Mouse (Mus musculus) hindbrain, embryonic 11.5 days (tissue): Measurements from ENCODE around the gene Nin. TPM values are rescaled to one million over a fixed set of nuclear protein-coding genes. Genes with fewer than 3 reads are reported as not detected.

Experiments used
- ATAC-seq: fragments of 200-750 bp; cut with Nextera tagmentation; 2 replicates; pipeline ENCODE4 v1.8.0; 2017; ENCODE audit warnings: mild to moderate bottlenecking, moderate TSS enrichment, moderate library complexity; ENCODE audit not compliant: low FRiP score
- DNase-seq: peaks from one replicate; pipeline ENCODE4 v3.0.0-alpha.2; 2015; ENCODE audit warnings: low spot score
- H3K27ac ChIP-seq: fragments of 300-500 bp; sonication (generic); 2 replicates; pipeline ENCODE4 v1.5.1; 2014; ENCODE audit warnings: mild to moderate bottlenecking, low read depth, low read length
- H3K27me3 ChIP-seq: fragments of 300-500 bp; sonication (generic); 2 replicates; pipeline ENCODE4 v1.6.1; 2014; ENCODE audit warnings: mild to moderate bottlenecking, low read length, moderate library complexity, mixed read lengths; ENCODE audit not compliant: control insufficient read depth, insufficient read depth
- H3K36me3 ChIP-seq: fragments of 300-500 bp; sonication (generic); 2 replicates; pipeline ENCODE4 v1.6.1; 2014; ENCODE audit warnings: mild to moderate bottlenecking, low read length, moderate library complexity, mixed read lengths; ENCODE audit not compliant: control insufficient read depth, insufficient read depth
- H3K4me1 ChIP-seq: fragments of 300-500 bp; sonication (generic); replicated peaks from 2 replicates; pipeline ENCODE4 v1.6.1; 2014; ENCODE audit warnings: low read length, mixed read lengths; ENCODE audit not compliant: control insufficient read depth, insufficient read depth
- H3K4me2 ChIP-seq: fragments of 300-500 bp; sonication (generic); replicated peaks from 2 replicates; pipeline ENCODE4 v1.6.1; 2014; ENCODE audit warnings: mild to moderate bottlenecking, low read depth, low read length
- H3K4me3 ChIP-seq: fragments of 300-500 bp; sonication (generic); 2 replicates; pipeline ENCODE4 v1.5.1; 2014; ENCODE audit warnings: low read depth, low read length
- H3K9ac ChIP-seq: fragments of 300-500 bp; sonication (generic); 2 replicates; pipeline ENCODE4 v1.6.1; 2014; ENCODE audit warnings: low read depth, low read length
- H3K9me3 ChIP-seq: fragments of 300-500 bp; sonication (generic); 2 replicates; pipeline ENCODE4 v1.6.1; 2016; ENCODE audit warnings: low read length; ENCODE audit not compliant: control insufficient read depth
- WGBS: fragments of 180-500 bp; shearing (Covaris S2); extraction: QIAGEN DNeasy Blood & Tissue Kit; methylation state at CpG from one replicate; pipeline ENCODE4 v1.1.7; 2014; 5-methylcytosine and 5-hydroxymethylcytosine counted together
- polyA plus RNA-seq: library from polyadenylated mRNA; unstranded; fragments of >200 nt; fragmentation: Nextera tagmentation; extraction: Ambion mirVana; gene quantifications from 2 replicates; pipeline ENCODE4 v1.2.1, GENCODE M21; 2014

Gene Nin
- polyA plus RNA-seq, 1 experiment from 2014 or later = 14.9 TPM

DNA sequence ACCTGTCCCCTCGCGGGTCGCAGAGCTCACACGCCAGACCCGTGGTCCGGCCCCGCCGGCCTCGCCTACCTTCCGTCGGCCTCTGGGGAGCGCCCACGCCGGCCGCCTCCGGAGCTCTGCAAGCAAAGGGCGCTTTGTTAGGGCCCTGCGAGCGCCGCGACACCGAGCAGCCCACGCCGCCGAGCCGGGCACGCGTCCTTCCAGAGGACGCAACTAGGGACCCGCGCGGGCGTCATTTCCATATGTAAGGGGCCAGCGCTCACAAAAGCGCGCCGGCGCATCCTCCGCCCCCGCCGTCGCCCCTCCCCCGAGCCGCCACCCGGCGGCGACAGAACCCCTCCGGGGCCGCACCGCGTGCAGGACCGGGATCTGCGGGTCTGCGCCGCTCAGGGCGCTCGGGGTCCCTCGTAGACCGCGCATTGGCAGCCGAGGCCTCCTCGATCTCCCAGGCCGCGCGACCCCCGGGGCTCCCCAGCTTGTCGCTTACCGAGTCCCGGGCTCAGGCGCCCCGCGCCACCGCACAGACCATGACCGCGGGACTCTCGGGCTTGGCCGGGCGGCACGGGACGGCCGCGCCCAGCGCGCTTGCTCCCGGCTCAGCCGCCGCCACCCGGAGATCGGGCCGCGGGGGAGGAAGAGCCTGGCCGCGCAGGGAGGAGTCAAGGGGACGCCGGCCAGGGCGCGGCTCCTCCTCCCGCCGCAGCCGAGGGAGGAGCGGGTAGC is 2.0 kb downstream of the Nin start:
- peak overlapping the region; percentile 76 for H3K4me3 ChIP-seq
- DNase-seq (peak; percentile 85), ATAC-seq (peak; percentile 89)
- peak overlapping the region; percentile 82 for H3K4me2 ChIP-seq
- H3K9ac ChIP-seq = peak overlapping the region; percentile 87
- under 1% methylated on average over 96 of the region's 101 CpGs for WGBS
- H3K27me3 ChIP-seq = no peaks in the 10 kb centered on the region
- H3K9me3 ChIP-seq = no peaks in the 10 kb centered on the region
- H3K4me1 ChIP-seq = no peaks in the 10 kb centered on the region; the same call in 1 of the 2 replicates
- peak overlapping the region; percentile 92 for H3K27ac ChIP-seq
- no peaks in the 10 kb centered on the region for H3K36me3 ChIP-seq

DNA sequence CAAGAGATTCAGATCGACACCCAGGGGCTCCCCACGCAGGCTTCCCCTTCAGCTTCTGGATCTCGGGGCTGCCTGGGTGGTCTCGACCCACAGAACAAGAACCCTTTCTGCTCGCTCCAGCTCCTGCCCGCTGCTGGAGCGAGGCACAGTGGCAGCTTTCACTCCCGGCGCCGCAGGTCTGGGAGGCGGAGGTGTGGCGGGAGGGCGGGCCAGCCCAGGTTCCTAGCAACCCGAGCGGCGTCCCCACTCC is 2.5 kb downstream of the Nin start:
- WGBS = under 1% methylated on average over 16 of the region's 16 CpGs
- peak overlapping the region; percentile 92 for H3K27ac ChIP-seq
- H3K27me3 ChIP-seq = no peaks in the 10 kb centered on the region

DNA sequence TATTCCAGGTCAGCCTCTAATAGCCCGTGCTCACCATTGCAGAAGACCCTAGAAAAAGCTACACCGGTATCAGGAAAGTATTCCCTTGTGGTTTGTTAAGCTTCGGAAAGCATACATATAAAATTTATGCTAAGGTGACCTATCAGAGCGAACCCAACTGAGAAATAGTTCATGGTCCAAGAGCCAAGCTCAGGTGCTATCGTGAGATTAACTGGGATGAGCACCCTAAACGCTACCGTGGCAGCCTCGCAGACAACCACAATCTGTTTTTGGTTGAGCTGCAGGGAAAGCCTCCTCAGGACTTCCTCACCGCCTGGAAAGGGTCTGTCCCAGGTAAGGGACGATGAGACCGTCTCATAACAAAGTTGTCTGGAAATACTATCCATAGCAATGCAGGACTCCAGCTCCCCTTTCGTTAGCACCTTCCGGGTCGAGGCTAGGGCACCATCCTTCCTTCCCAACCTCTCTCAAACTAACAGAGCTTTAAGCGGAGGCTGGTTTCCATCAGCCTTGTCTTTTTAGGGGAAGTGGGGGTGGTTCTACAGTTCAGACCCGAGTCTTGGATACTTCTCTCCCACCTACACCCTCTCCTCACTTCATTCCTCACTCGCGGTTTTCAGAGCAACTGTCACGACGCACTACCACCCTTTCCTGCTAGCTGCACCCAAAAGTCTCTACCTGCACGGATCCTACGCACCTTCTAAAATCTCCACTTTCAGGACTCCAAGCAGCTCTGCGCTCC is 3.0 kb downstream of the Nin start:
- no peaks in the 10 kb centered on the region for H3K9me3 ChIP-seq
- H3K27me3 ChIP-seq = no peaks in the 10 kb centered on the region
- ATAC-seq = no peak
- no peaks in the 10 kb centered on the region for H3K36me3 ChIP-seq
- no peak overlapping the region; the same call in 1 of the 2 replicates for H3K27ac ChIP-seq
- no peaks in the 10 kb centered on the region; the same call in 1 of the 2 replicates for H3K4me1 ChIP-seq
- peak overlapping the region; percentile 76 for H3K4me3 ChIP-seq
- WGBS = 14% methylated on average over 23 of the region's 23 CpGs
- DNase-seq = no peak
- H3K9ac ChIP-seq = peak overlapping the region; percentile 87
- peak overlapping the region; percentile 82 for H3K4me2 ChIP-seq

More for the DNA sequence above, 2.5 kb downstream of the Nin start:
- peak overlapping the region; percentile 87 for H3K9ac ChIP-seq
- no peaks in the 10 kb centered on the region; the same call in 1 of the 2 replicates for H3K4me1 ChIP-seq
- ATAC-seq = peak; percentile 57; the same call in 1 of the 2 replicates
- no peaks in the 10 kb centered on the region for H3K9me3 ChIP-seq
- peak overlapping the region; percentile 76 for H3K4me3 ChIP-seq
- no peaks in the 10 kb centered on the region for H3K36me3 ChIP-seq
- no peak for DNase-seq
- peak overlapping the region; percentile 82 for H3K4me2 ChIP-seq

- Histone ChIP-seq H3K4me3 (peak overlapping the region; percentile 76), H3K9me3 (no peaks in the 10 kb centered on the region), H3K36me3 (no peaks in the 10 kb centered on the region), H3K9ac (no peak overlapping the region), H3K4me1 (no peaks in the 10 kb centered on the region; the same call in 1 of the 2 replicates), H3K27ac (no peak overlapping the region), H3K27me3 (no peaks in the 10 kb centered on the region), H3K4me2 (peak overlapping the region; percentile 82)
- DNase-seq (no peak), ATAC-seq (no peak)
- 73% methylated on average over 6 of the region's 6 CpGs for WGBS
Observed at GRCm38 (mm10) chr12:70109921-70110320, 3.6 kb downstream of the Nin start.

GRCm38 (mm10) chr12:70108104-70108503 is 5.4 kb downstream of the Nin start:
- peak; percentile 62 for ATAC-seq
- no peak overlapping the region for H3K4me2 ChIP-seq

DNA sequence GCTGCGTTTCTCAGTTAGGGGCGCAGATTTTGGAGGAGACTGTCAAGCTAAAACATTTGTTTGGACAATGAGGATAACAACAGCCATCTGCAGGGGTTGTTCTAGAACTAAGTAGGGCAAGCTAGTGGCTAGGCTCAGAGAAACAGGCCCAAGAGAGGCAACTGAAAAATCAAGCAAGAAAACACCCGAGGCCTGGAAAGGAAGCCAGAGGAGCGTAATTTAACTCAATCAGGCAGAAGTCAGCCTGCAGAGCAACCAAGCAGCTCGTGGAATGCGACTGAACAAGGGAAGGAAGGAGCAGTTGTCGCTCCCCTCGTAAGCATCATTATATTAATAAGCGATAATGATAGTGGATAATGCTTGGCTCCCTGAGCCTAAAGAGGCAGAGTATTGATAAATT is 7.0 kb downstream of the Nin start:
- H3K4me3 ChIP-seq = no peak overlapping the region
- no peak overlapping the region for H3K9ac ChIP-seq
- no peaks in the 10 kb centered on the region for H3K36me3 ChIP-seq
- H3K4me2 ChIP-seq = no peak overlapping the region
- no peaks in the 10 kb centered on the region; the same call in 1 of the 2 replicates for H3K4me1 ChIP-seq
- 59% methylated on average over 9 of the region's 9 CpGs for WGBS
- no peak overlapping the region for H3K27ac ChIP-seq
- DNase-seq = no peak
- ATAC-seq = no peak
- H3K9me3 ChIP-seq = no peaks in the 10 kb centered on the region
- H3K27me3 ChIP-seq = no peaks in the 10 kb centered on the region

More at GRCm38 (mm10) chr12:70108104-70108503, 5.4 kb downstream of the Nin start:
- H3K4me1 ChIP-seq = no peaks in the 10 kb centered on the region; the same call in 1 of the 2 replicates
- DNase-seq = peak; percentile 49
- WGBS = 19% methylated on average over 2 of the region's 2 CpGs
- peak overlapping the region; percentile 53 for H3K27ac ChIP-seq
- H3K27me3 ChIP-seq = no peaks in the 10 kb centered on the region
- no peak overlapping the region for H3K9ac ChIP-seq
- H3K4me3 ChIP-seq = no peak overlapping the region
- no peaks in the 10 kb centered on the region for H3K9me3 ChIP-seq
- H3K36me3 ChIP-seq = no peaks in the 10 kb centered on the region

GRCm38 (mm10) chr12:70105885-70106284 is 7.6 kb downstream of the Nin start:
- Histone ChIP-seq H3K27me3 (no peaks in the 10 kb centered on the region), H3K4me1 (no peaks in the 10 kb centered on the region; the same call in 1 of the 2 replicates), H3K27ac (no peak overlapping the region), H3K4me2 (no peak overlapping the region), H3K36me3 (no peaks in the 10 kb centered on the region), H3K9me3 (no peaks in the 10 kb centered on the region), H3K4me3 (no peak overlapping the region), H3K9ac (no peak overlapping the region)
- ATAC-seq (no peak), DNase-seq (no peak)
- WGBS = 78% methylated on average over 6 of the region's 6 CpGs

DNA sequence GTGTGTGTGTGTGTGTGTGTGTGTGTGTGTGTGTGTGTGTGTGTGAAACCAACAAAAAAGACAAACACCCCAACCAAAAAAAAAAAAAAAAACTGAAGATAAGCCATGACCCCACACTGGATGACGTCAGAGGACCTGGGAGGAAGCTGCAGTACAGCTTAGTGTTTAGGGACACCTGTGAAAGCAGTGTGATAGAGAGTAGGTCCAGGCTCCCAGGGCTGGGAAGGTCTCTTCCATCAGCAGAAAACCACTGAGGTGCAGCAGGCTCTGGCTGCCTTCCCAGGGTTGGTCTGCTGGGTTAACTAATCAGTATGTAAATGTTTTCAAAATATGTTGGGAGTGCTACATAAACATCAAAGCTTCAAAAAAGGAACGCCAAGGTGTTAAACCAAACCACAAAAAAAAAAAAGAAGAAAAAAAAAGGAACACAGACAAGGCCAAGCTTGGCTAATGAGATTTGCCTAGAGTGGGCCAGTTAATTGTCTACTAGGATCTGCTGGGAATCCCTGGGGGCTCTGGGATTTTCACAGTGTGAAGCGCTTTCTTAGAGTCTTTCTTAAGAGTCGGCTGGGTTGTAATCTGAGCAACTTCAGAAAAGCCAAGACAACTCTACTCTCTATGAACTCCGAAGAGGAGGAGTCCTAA is 8.6 kb downstream of the Nin start:
- whole genome bisulfite sequencing = 20% methylated on average over 5 of the region's 5 CpGs
- no peak overlapping the region for H3K9ac ChIP-seq
- H3K36me3 ChIP-seq = no peaks in the 10 kb centered on the region
- ATAC-seq (no peak), DNase-seq (no peak)
- no peaks in the 10 kb centered on the region; the same call in 1 of the 2 replicates for H3K4me1 ChIP-seq
- no peaks in the 10 kb centered on the region for H3K27me3 ChIP-seq
- no peak overlapping the region for H3K4me2 ChIP-seq
- H3K9me3 ChIP-seq = no peaks in the 10 kb centered on the region
- no peak overlapping the region for H3K4me3 ChIP-seq
- H3K27ac ChIP-seq = no peak overlapping the region
